Mouse (Mus musculus): ENCODE data around the gene Slc10a7. TPM values are rescaled to one million over a fixed set of nuclear protein-coding genes. Genes with fewer than 3 reads are reported as not detected.

The Slc10a7 gene
- polyA plus RNA-seq, 1 experiment from 2014 or later, result 12.1 TPM

GRCm38 (mm10) chr8:78634523-78635240 lies 125.5 kb downstream of the Slc10a7 start:
- Histone ChIP-seq H3K27me3 (ENCODE audit: insufficient read depth, poor library complexity, severe bottlenecking) (no peaks in the 10 kb centered on the region), H3K9me3 (no peaks in the 10 kb centered on the region), H3K4me3 (no peak overlapping the region), H3K36me3 (no peaks in the 10 kb centered on the region), H3K27ac (peak overlapping the region; percentile 77), H3K4me1 (replicated peaks) (peaks cover 52% of the 10 kb centered on the region)
- WGBS, result 72% methylated on average over 17 of the region's 17 CpGs
- no peak for DNase-seq (ENCODE audit: low spot score)

GRCm38 (mm10) chr8:78635241-78635771 lies 126.2 kb downstream of the Slc10a7 start:
- DNase-seq (ENCODE audit: low spot score), result no peak
- H3K27me3 ChIP-seq (ENCODE audit: insufficient read depth, poor library complexity, severe bottlenecking), result no peaks in the 10 kb centered on the region
- WGBS, result 58% methylated on average over 8 of the region's 8 CpGs
- peak overlapping the region; percentile 51 for H3K27ac ChIP-seq
- H3K4me3 ChIP-seq, result no peak overlapping the region
- H3K4me1 ChIP-seq (replicated peaks), result peaks cover 48% of the 10 kb centered on the region
- no peaks in the 10 kb centered on the region for H3K9me3 ChIP-seq
- H3K36me3 ChIP-seq, result no peaks in the 10 kb centered on the region

GRCm38 (mm10) chr8:78641919-78642318 lies 132.8 kb downstream of the Slc10a7 start:
- Histone ChIP-seq H3K27ac (no peak overlapping the region), H3K27me3 (ENCODE audit: insufficient read depth, poor library complexity, severe bottlenecking) (no peaks in the 10 kb centered on the region), H3K4me1 (replicated peaks) (no peaks in the 10 kb centered on the region), H3K9me3 (peaks cover 5% of the 10 kb centered on the region; the same call in 1 of the 2 replicates), H3K36me3 (no peaks in the 10 kb centered on the region), H3K4me3 (no peak overlapping the region)
- 85% methylated on average over 9 of the region's 9 CpGs for WGBS
- no peak for DNase-seq (ENCODE audit: low spot score)

GRCm38 (mm10) chr8:78642376-78642775 lies 133.2 kb downstream of the Slc10a7 start:
- Histone ChIP-seq H3K36me3 (no peaks in the 10 kb centered on the region), H3K9me3 (peaks cover 5% of the 10 kb centered on the region; the same call in 1 of the 2 replicates), H3K4me3 (no peak overlapping the region), H3K27me3 (ENCODE audit: insufficient read depth, poor library complexity, severe bottlenecking) (no peaks in the 10 kb centered on the region), H3K4me1 (replicated peaks) (no peaks in the 10 kb centered on the region), H3K27ac (no peak overlapping the region)
- 87% methylated on average over 5 of the region's 5 CpGs for WGBS
- no peak for DNase-seq (ENCODE audit: low spot score)

GRCm38 (mm10) chr8:78647000-78647656 lies 138.0 kb downstream of the Slc10a7 start:
- Histone ChIP-seq H3K27me3 (ENCODE audit: insufficient read depth, poor library complexity, severe bottlenecking) (no peaks in the 10 kb centered on the region), H3K9me3 (peaks cover 5% of the 10 kb centered on the region; the same call in 1 of the 2 replicates), H3K27ac (no peak overlapping the region), H3K4me1 (replicated peaks) (no peaks in the 10 kb centered on the region), H3K36me3 (no peaks in the 10 kb centered on the region), H3K4me3 (no peak overlapping the region)
- 69% methylated on average over 8 of the region's 8 CpGs for WGBS
- no peak for DNase-seq (ENCODE audit: low spot score)

GRCm38 (mm10) chr8:78647846-78648245 lies 138.7 kb downstream of the Slc10a7 start:
- Histone ChIP-seq H3K36me3 (no peaks in the 10 kb centered on the region), H3K27me3 (ENCODE audit: insufficient read depth, poor library complexity, severe bottlenecking) (no peaks in the 10 kb centered on the region), H3K27ac (no peak overlapping the region), H3K4me1 (replicated peaks) (peaks cover 5% of the 10 kb centered on the region; the same call in 1 of the 2 replicates), H3K4me3 (no peak overlapping the region), H3K9me3 (peaks cover 5% of the 10 kb centered on the region; the same call in 1 of the 2 replicates)
- 77% methylated on average over 4 of the region's 4 CpGs for WGBS
- DNase-seq (ENCODE audit: low spot score), result no peak

GRCm38 (mm10) chr8:78648918-78649317 lies 139.8 kb downstream of the Slc10a7 start:
- H3K27ac ChIP-seq, result no peak overlapping the region

GRCm38 (mm10) chr8:78651670-78652069 lies 142.5 kb downstream of the Slc10a7 start:
- no peak overlapping the region for H3K4me3 ChIP-seq
- WGBS, result 85% methylated on average over 3 of the region's 3 CpGs
- H3K9me3 ChIP-seq, result no peaks in the 10 kb centered on the region
- no peak overlapping the region for H3K27ac ChIP-seq
- H3K27me3 ChIP-seq (ENCODE audit: insufficient read depth, poor library complexity, severe bottlenecking), result no peaks in the 10 kb centered on the region
- peaks cover 17% of the 10 kb centered on the region; the same call in 1 of the 2 replicates for H3K4me1 ChIP-seq (replicated peaks)
- H3K36me3 ChIP-seq, result no peaks in the 10 kb centered on the region
- DNase-seq (ENCODE audit: low spot score), result no peak

More at GRCm38 (mm10) chr8:78648918-78649317, 139.8 kb downstream of the Slc10a7 start:
- Histone ChIP-seq H3K4me3 (no peak overlapping the region), H3K9me3 (peaks cover 5% of the 10 kb centered on the region; the same call in 1 of the 2 replicates), H3K27me3 (ENCODE audit: insufficient read depth, poor library complexity, severe bottlenecking) (no peaks in the 10 kb centered on the region), H3K36me3 (no peaks in the 10 kb centered on the region), H3K4me1 (replicated peaks) (peaks cover 5% of the 10 kb centered on the region; the same call in 1 of the 2 replicates)
- 63% methylated on average over 7 of the region's 7 CpGs for WGBS
- peak; percentile 22 for DNase-seq (ENCODE audit: low spot score)

GRCm38 (mm10) chr8:78655351-78656045 lies 146.4 kb downstream of the Slc10a7 start:
- no peak for DNase-seq (ENCODE audit: low spot score)
- Histone ChIP-seq H3K27ac (no peak overlapping the region), H3K4me3 (no peak overlapping the region), H3K36me3 (peaks cover 3% of the 10 kb centered on the region; the same call in 1 of the 2 replicates), H3K4me1 (replicated peaks) (peaks cover 22% of the 10 kb centered on the region; the same call in 1 of the 2 replicates), H3K27me3 (ENCODE audit: insufficient read depth, poor library complexity, severe bottlenecking) (no peaks in the 10 kb centered on the region), H3K9me3 (no peaks in the 10 kb centered on the region)
- WGBS, result 40% methylated on average over 1 of the region's 1 CpGs

GRCm38 (mm10) chr8:78656700-78657370 lies 147.7 kb downstream of the Slc10a7 start:
- WGBS, result 81% methylated on average over 10 of the region's 10 CpGs
- Histone ChIP-seq H3K36me3 (peaks cover 3% of the 10 kb centered on the region; the same call in 1 of the 2 replicates), H3K9me3 (no peaks in the 10 kb centered on the region), H3K4me3 (no peak overlapping the region), H3K4me1 (replicated peaks) (peaks cover 23% of the 10 kb centered on the region; the same call in 1 of the 2 replicates), H3K27me3 (ENCODE audit: insufficient read depth, poor library complexity, severe bottlenecking) (no peaks in the 10 kb centered on the region), H3K27ac (no peak overlapping the region)
- DNase-seq (ENCODE audit: low spot score), result no peak

GRCm38 (mm10) chr8:78658172-78658571 lies 149.0 kb downstream of the Slc10a7 start:
- Histone ChIP-seq H3K36me3 (peaks cover 3% of the 10 kb centered on the region; the same call in 1 of the 2 replicates), H3K4me1 (replicated peaks) (peaks cover 25% of the 10 kb centered on the region; the same call in 1 of the 2 replicates), H3K27ac (no peak overlapping the region), H3K4me3 (no peak overlapping the region), H3K9me3 (no peaks in the 10 kb centered on the region), H3K27me3 (ENCODE audit: insufficient read depth, poor library complexity, severe bottlenecking) (no peaks in the 10 kb centered on the region)
- 77% methylated on average over 5 of the region's 5 CpGs for WGBS
- DNase-seq (ENCODE audit: low spot score), result no peak

GRCm38 (mm10) chr8:78659617-78660187 lies 150.6 kb downstream of the Slc10a7 start:
- H3K4me1 ChIP-seq (replicated peaks), result peaks cover 25% of the 10 kb centered on the region; the same call in 1 of the 2 replicates
- no peak overlapping the region for H3K4me3 ChIP-seq
- WGBS, result 94% methylated on average over 3 of the region's 3 CpGs
- H3K9me3 ChIP-seq, result no peaks in the 10 kb centered on the region
- no peaks in the 10 kb centered on the region for H3K27me3 ChIP-seq (ENCODE audit: insufficient read depth, poor library complexity, severe bottlenecking)
- no peak for DNase-seq (ENCODE audit: low spot score)
- no peak overlapping the region for H3K27ac ChIP-seq
- H3K36me3 ChIP-seq, result peaks cover 3% of the 10 kb centered on the region; the same call in 1 of the 2 replicates

Measured in hindbrain, embryonic 10.5 days (tissue).